Mouse (Mus musculus): ENCODE measurements at regions not wholly inside any gene's neighbourhood (a gene's known extent, or its start where the extent isn't known, plus 50 kb on each side); places are given as distances from the start of the nearest gene placed in this dataset.

- Histone ChIP-seq H3K27ac (replicated peaks) (no peak overlapping the region), H3K4me1 (no peaks in the 10 kb centered on the region), H3K27me3 (no peaks in the 10 kb centered on the region), H3K36me3 (no peaks in the 10 kb centered on the region), H3K4me3 (no peak overlapping the region), H3K4me2 (replicated peaks) (no peak overlapping the region), H3K9ac (replicated peaks) (no peak overlapping the region), H3K9me3 (no peaks in the 10 kb centered on the region)
- ATAC-seq (ENCODE audit: low FRiP score, low read depth), result no peak
Measured at GRCm38 (mm10) chr9:34234734-34235133, 251.0 kb upstream of the Kirrel3 start.

GRCm38 (mm10) chr9:34239531-34239930 lies 246.2 kb upstream of the Kirrel3 start:
- no peak overlapping the region for H3K27ac ChIP-seq (replicated peaks)
- no peak for ATAC-seq (ENCODE audit: low FRiP score, low read depth)
- H3K4me3 ChIP-seq, result no peak overlapping the region
- H3K4me2 ChIP-seq (replicated peaks), result no peak overlapping the region
- 94% methylated on average over 2 of the region's 2 CpGs for WGBS
- H3K4me1 ChIP-seq, result no peaks in the 10 kb centered on the region
- no peak overlapping the region for H3K9ac ChIP-seq (replicated peaks)
- H3K9me3 ChIP-seq, result no peaks in the 10 kb centered on the region
- no peaks in the 10 kb centered on the region for H3K36me3 ChIP-seq
- no peaks in the 10 kb centered on the region for H3K27me3 ChIP-seq

GRCm38 (mm10) chr9:34243674-34244073 lies 242.0 kb upstream of the Kirrel3 start:
- Histone ChIP-seq H3K27ac (replicated peaks) (no peak overlapping the region), H3K27me3 (no peaks in the 10 kb centered on the region), H3K4me1 (no peaks in the 10 kb centered on the region), H3K4me2 (replicated peaks) (no peak overlapping the region), H3K4me3 (no peak overlapping the region), H3K36me3 (no peaks in the 10 kb centered on the region), H3K9me3 (no peaks in the 10 kb centered on the region), H3K9ac (replicated peaks) (no peak overlapping the region)
- ATAC-seq (ENCODE audit: low FRiP score, low read depth), result no peak
- 87% methylated on average over 2 of the region's 2 CpGs for WGBS

- WGBS, result 83% methylated on average over 5 of the region's 5 CpGs
Measured at GRCm38 (mm10) chr9:34244576-34244975, 241.1 kb upstream of the Kirrel3 start.

GRCm38 (mm10) chr9:34252796-34253195 lies 232.9 kb upstream of the Kirrel3 start:
- H3K9me3 ChIP-seq, result no peaks in the 10 kb centered on the region
- no peak overlapping the region for H3K4me3 ChIP-seq
- no peaks in the 10 kb centered on the region for H3K36me3 ChIP-seq
- H3K27ac ChIP-seq (replicated peaks), result no peak overlapping the region
- 65% methylated on average over 2 of the region's 2 CpGs for WGBS
- no peaks in the 10 kb centered on the region for H3K27me3 ChIP-seq
- no peak overlapping the region for H3K4me2 ChIP-seq (replicated peaks)
- no peak for ATAC-seq (ENCODE audit: low FRiP score, low read depth)
- no peak overlapping the region for H3K9ac ChIP-seq (replicated peaks)
- H3K4me1 ChIP-seq, result no peaks in the 10 kb centered on the region

More at GRCm38 (mm10) chr9:34244576-34244975, 241.1 kb upstream of the Kirrel3 start:
- ATAC-seq (ENCODE audit: low FRiP score, low read depth), result no peak
- H3K4me1 ChIP-seq, result no peaks in the 10 kb centered on the region
- no peaks in the 10 kb centered on the region for H3K27me3 ChIP-seq
- H3K4me2 ChIP-seq (replicated peaks), result no peak overlapping the region
- H3K9me3 ChIP-seq, result no peaks in the 10 kb centered on the region
- no peaks in the 10 kb centered on the region for H3K36me3 ChIP-seq
- no peak overlapping the region for H3K9ac ChIP-seq (replicated peaks)
- H3K27ac ChIP-seq (replicated peaks), result no peak overlapping the region
- no peak overlapping the region for H3K4me3 ChIP-seq

- Histone ChIP-seq H3K27me3 (no peaks in the 10 kb centered on the region), H3K36me3 (no peaks in the 10 kb centered on the region), H3K9me3 (no peaks in the 10 kb centered on the region), H3K9ac (replicated peaks) (no peak overlapping the region), H3K27ac (replicated peaks) (no peak overlapping the region), H3K4me2 (replicated peaks) (no peak overlapping the region), H3K4me3 (no peak overlapping the region), H3K4me1 (no peaks in the 10 kb centered on the region)
- WGBS, result 63% methylated on average over 2 of the region's 2 CpGs
- ATAC-seq (ENCODE audit: low FRiP score, low read depth), result no peak
Measured at GRCm38 (mm10) chr9:34258492-34258891, 227.2 kb upstream of the Kirrel3 start.

- no peaks in the 10 kb centered on the region for H3K27me3 ChIP-seq
- H3K9me3 ChIP-seq, result no peaks in the 10 kb centered on the region
- H3K36me3 ChIP-seq, result no peaks in the 10 kb centered on the region
- H3K4me2 ChIP-seq (replicated peaks), result no peak overlapping the region
- H3K9ac ChIP-seq (replicated peaks), result no peak overlapping the region
- peaks cover 8% of the 10 kb centered on the region; the same call in 1 of the 2 replicates for H3K4me1 ChIP-seq
- WGBS, result 79% methylated on average over 5 of the region's 5 CpGs
- no peak for ATAC-seq (ENCODE audit: low FRiP score, low read depth)
- no peak overlapping the region for H3K4me3 ChIP-seq
- no peak overlapping the region for H3K27ac ChIP-seq (replicated peaks)
Measured at GRCm38 (mm10) chr9:34278068-34278467, 207.6 kb upstream of the Kirrel3 start.

GRCm38 (mm10) chr9:34279386-34279785 lies 206.3 kb upstream of the Kirrel3 start:
- Histone ChIP-seq H3K36me3 (no peaks in the 10 kb centered on the region), H3K27ac (replicated peaks) (no peak overlapping the region), H3K4me2 (replicated peaks) (no peak overlapping the region), H3K9me3 (no peaks in the 10 kb centered on the region), H3K4me1 (peaks cover 8% of the 10 kb centered on the region; the same call in 1 of the 2 replicates), H3K4me3 (no peak overlapping the region), H3K9ac (replicated peaks) (no peak overlapping the region), H3K27me3 (no peaks in the 10 kb centered on the region)
- 84% methylated on average over 2 of the region's 2 CpGs for WGBS
- ATAC-seq (ENCODE audit: low FRiP score, low read depth), result no peak

DNA sequence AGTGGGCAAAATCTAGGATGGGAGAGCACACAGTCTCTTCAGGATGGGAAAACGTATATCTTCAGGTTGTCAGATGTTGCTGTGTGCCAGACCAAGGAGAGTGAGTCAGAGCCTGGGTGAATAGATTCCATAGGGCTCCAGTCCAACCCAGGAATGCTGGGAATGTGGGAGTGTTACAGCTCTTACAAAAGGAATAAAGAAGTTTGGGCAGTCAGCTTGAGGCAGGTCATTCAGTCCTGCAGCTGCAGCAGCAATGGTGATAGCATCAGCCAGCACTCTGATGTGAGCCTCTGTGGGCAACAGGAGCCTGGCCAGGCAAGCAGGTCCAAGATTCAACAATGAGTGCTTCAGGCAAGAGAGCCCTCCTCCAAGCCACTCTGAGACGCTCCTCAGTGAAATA lies 205.8 kb upstream of the Kirrel3 start:
- H3K4me2 ChIP-seq (replicated peaks), result no peak overlapping the region
- no peaks in the 10 kb centered on the region for H3K36me3 ChIP-seq
- no peak for ATAC-seq (ENCODE audit: low FRiP score, low read depth)
- peaks cover 8% of the 10 kb centered on the region; the same call in 1 of the 2 replicates for H3K4me1 ChIP-seq
- WGBS, result 36% methylated on average over 2 of the region's 2 CpGs
- no peak overlapping the region for H3K27ac ChIP-seq (replicated peaks)
- no peak overlapping the region for H3K9ac ChIP-seq (replicated peaks)
- H3K4me3 ChIP-seq, result no peak overlapping the region
- no peaks in the 10 kb centered on the region for H3K9me3 ChIP-seq
- H3K27me3 ChIP-seq, result no peaks in the 10 kb centered on the region

DNA sequence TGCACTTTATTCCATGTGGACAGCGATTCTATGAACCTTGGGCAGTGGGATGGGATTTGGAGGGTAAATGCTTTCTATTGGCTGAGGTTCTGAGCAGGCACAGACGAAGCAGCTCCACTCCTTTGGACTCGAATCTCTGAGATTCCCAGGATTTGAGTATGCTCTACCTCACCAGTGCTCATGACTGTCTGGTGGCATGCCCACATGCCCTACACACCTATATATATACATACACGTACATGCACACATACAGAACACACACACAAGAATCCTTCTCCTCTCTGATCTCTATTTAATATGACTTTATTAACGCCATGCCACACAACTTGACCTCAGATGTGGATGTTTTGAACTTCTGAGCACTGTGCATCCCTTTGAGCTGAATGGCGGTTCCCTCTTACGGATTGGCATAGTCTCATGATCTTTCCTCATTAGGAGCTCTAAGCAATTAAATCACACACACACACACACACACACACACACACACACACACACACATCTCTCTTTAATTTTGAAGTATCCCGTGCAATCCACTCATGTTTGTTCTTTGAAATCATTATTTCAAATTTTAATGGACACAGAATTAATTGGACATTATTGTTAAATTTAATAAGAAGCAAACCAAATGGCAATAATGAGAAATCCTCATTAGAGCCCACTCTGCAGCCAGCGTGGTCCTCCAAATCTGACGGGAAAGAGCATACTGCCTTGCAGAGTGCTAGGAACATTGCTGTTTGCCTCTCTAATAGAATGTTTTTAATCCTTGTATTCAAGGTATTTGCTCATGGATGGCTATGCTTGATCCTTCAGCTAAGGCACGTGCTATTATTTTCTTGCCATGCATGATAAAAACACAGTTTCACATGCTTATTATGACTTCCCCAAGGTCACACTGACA lies 205.1 kb upstream of the Kirrel3 start:
- Histone ChIP-seq H3K27me3 (no peaks in the 10 kb centered on the region), H3K4me3 (no peak overlapping the region), H3K4me2 (replicated peaks) (no peak overlapping the region), H3K4me1 (peaks cover 8% of the 10 kb centered on the region; the same call in 1 of the 2 replicates), H3K36me3 (no peaks in the 10 kb centered on the region), H3K9ac (replicated peaks) (no peak overlapping the region), H3K27ac (replicated peaks) (no peak overlapping the region), H3K9me3 (no peaks in the 10 kb centered on the region)
- ATAC-seq (ENCODE audit: low FRiP score, low read depth), result peak; percentile 49; the same call in 1 of the 2 replicates
- 72% methylated on average over 11 of the region's 11 CpGs for WGBS

GRCm38 (mm10) chr9:34323571-34323970 lies 162.1 kb upstream of the Kirrel3 start:
- no peak overlapping the region for H3K4me3 ChIP-seq
- 73% methylated on average over 1 of the region's 1 CpGs for whole genome bisulfite sequencing
- H3K9me3 ChIP-seq, result no peaks in the 10 kb centered on the region
- no peaks in the 10 kb centered on the region for H3K27me3 ChIP-seq
- no peak overlapping the region for H3K27ac ChIP-seq (replicated peaks)
- no peaks in the 10 kb centered on the region for H3K36me3 ChIP-seq
- no peak for ATAC-seq (ENCODE audit: low FRiP score, low read depth)
- no peak overlapping the region for H3K4me2 ChIP-seq (replicated peaks)
- H3K4me1 ChIP-seq, result no peaks in the 10 kb centered on the region
- no peak overlapping the region for H3K9ac ChIP-seq (replicated peaks)

- Histone ChIP-seq H3K4me2 (replicated peaks) (no peak overlapping the region), H3K27ac (replicated peaks) (no peak overlapping the region), H3K9me3 (no peaks in the 10 kb centered on the region), H3K4me3 (no peak overlapping the region), H3K4me1 (no peaks in the 10 kb centered on the region), H3K27me3 (no peaks in the 10 kb centered on the region), H3K36me3 (no peaks in the 10 kb centered on the region), H3K9ac (replicated peaks) (no peak overlapping the region)
- no peak for ATAC-seq (ENCODE audit: low FRiP score, low read depth)
- 84% methylated on average over 1 of the region's 1 CpGs for WGBS
Measured at GRCm38 (mm10) chr9:34328723-34329122, 157.0 kb upstream of the Kirrel3 start.

Data from midbrain, embryonic 12.5 days (tissue).